Mouse (Mus musculus): ENCODE results near the gene Galntl6.

DNA sequence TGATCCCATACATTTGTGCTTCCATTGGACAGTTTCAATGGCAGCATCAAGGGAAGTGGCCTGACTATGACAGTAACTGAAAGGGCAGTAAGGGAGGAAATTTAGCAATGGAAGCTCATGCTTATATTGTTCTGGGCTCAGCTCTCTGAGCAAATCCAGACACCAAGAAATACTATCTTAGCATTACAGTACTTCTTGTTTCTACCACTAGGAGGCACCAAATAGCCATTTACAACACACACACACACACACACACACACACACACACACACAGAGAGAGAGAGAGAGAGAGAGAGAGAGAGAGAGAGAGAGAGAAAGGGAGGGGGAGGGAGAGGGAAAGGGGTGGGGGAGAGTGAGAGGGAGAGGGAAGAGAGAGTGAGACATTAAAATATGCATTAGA is 1023.6 kb downstream of the Galntl6 start:
- no peak for TF ChIP-seq CTCF (IDR thresholded peaks at IDR 0.05; ENCODE audit: control insufficient read depth, insufficient read depth, low read length)
- no peak for TF ChIP-seq POLR2A (IDR thresholded peaks at IDR 0.05; ENCODE audit: borderline replicate concordance, control insufficient read depth, low read depth, low read length)
